In the genomic region with DNA sequence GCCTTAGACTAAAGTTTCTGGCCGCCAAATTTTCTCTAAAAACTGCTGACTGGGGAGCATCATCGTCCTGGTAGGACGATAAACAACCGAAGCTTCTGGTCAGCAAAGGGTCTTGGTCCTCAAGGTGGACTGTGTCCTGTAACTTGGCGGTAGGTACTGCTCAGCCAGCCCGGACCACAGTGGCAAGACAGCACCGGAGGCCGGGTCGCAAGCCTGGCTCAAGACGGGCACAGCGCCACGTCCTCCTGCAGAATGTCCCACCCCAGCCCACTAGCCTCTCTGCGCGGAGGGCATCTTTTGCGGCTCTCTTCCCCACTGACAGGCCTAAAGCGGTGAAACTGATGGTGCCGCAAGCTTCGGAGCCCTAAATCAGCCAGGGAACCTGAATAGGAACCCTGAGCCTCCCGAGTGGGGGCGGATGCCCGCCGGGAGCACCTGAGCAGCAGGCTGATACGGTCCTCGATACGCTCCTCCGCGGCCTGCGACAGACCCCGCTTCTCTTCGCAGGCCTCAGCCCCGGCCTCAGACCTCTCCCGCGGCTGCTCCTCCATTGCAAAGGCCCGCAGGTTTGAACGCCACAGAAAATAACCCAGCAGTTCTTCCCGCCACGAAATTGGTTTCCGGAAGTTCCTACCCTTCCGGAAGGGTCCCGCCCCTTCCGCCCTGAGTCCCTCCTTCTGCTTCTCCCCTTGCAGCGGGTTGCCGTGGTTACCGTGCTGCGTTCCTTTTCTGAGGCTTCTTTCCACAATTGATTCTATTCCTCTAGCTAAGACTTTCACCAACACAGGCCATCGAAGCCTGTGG, we compare ENCODE assay signal across 7 mouse cellular contexts. TPM values are rescaled to one million over a fixed set of nuclear protein-coding genes. Genes with fewer than 3 reads are reported as not detected.
DNase-seq lines count a peak whose midpoint lies in the region; ATAC-seq lines count a peak whose summit lies in the region.

A gene (minus strand): TSS at position 648 of the 804 bp plus-strand sequence.

- H3K4me1 ChIP-seq in intestine, embryonic 15.5 days (replicated peaks) = 0 out of 2 replicates have a peak, but pooled peaks cover 7% of the 10 kb centered on the region
- H3K4me1 ChIP-seq in midbrain, embryonic 10.5 days = peaks cover 25% of the 10 kb centered on the region

- H3K4me2 ChIP-seq in intestine, embryonic 15.5 days (replicated peaks) = peak within 1 kb of the TSS; percentile 92

- H3K27me3 ChIP-seq in intestine, embryonic 15.5 days (replicated peaks) = no peaks in the 10 kb centered on the region
- H3K27me3 ChIP-seq in midbrain, embryonic 10.5 days (ENCODE audit: low read depth, poor library complexity, severe bottlenecking) = no peaks in the 10 kb centered on the region

- peak within 1 kb of the TSS; percentile 84 for H3K4me3 ChIP-seq in intestine, embryonic 15.5 days (replicated peaks)
- peak within 1 kb of the TSS; percentile 98 for H3K4me3 ChIP-seq in midbrain, embryonic 10.5 days

- H3K9me3 ChIP-seq in intestine, embryonic 15.5 days = no peaks in the 10 kb centered on the region
- no peaks in the 10 kb centered on the region for H3K9me3 ChIP-seq in midbrain, embryonic 10.5 days (replicated peaks)

- WGBS in intestine, embryonic 15.5 days = under 1% methylated on average over 46 of the region's 46 CpGs
- whole genome bisulfite sequencing in midbrain, embryonic 10.5 days = under 1% methylated on average over 46 of the region's 46 CpGs

- no peaks in the 10 kb centered on the region for H3K36me3 ChIP-seq in intestine, embryonic 15.5 days
- H3K36me3 ChIP-seq in midbrain, embryonic 10.5 days = peaks cover 65% of the 10 kb centered on the region

- intact Hi-C loops in left cerebral cortex, postnatal 25 days (cut with DNase I) = no loop called here

- peak within 1 kb of the TSS; percentile 60; the same call in 1 of the 2 replicates for H3K27ac ChIP-seq in intestine, embryonic 15.5 days
- peak within 1 kb of the TSS; percentile 88 for H3K27ac ChIP-seq in midbrain, embryonic 10.5 days (replicated peaks)

- peak; percentile 95 for ATAC-seq in intestine, embryonic 15.5 days

- H3K9ac ChIP-seq in intestine, embryonic 15.5 days = peak within 1 kb of the TSS; percentile 80

- DNase-seq in adrenal gland, adult (ENCODE audit: inconsistent age in 2 of 2, low spot score in 1 of 2) = peak; percentile 85 to 93
- peak; percentile 97 for DNase-seq in embryo, embryonic 10.5 days (ENCODE audit: low spot score)
- DNase-seq in gastrocnemius, postnatal 25 days = peak; percentile 61
- DNase-seq in left cerebral cortex, postnatal 25 days (ENCODE audit: low spot score in 2 of 2) = peak; percentile 78 to 87
- peak; percentile 91 for DNase-seq in midbrain, embryonic 10.5 days (ENCODE audit: low spot score)
- peak; percentile 79 for DNase-seq in right cerebral cortex, postnatal 4 days

RNA-seq across cellular contexts. Expression of the gene that starts here (rescaled TPM):
- total RNA-seq in gastrocnemius, postnatal 25 days (2021) = not detected
- polyA plus RNA-seq in intestine, embryonic 15.5 days (2015; fragmentation: Nextera tagmentation; extraction: Ambion mirVana) = 30.8 and 31.4 TPM in 2 replicates
- total RNA-seq in left cerebral cortex, postnatal 25 days (2021) = under 1 TPM; 0.53 to 0.57 TPM
- 58.9 and 67.0 TPM in 2 replicates for polyA plus RNA-seq in midbrain, embryonic 10.5 days (2016; fragmentation: Nextera tagmentation; extraction: Ambion mirVana)

Comparison
In these comparisons a context has a peak if more than half of its experiments do, and no peak if none do; other contexts are left out.
1. Peak in every context shown above with its lines: DNase-seq, ATAC-seq, H3K4me3 ChIP-seq and H3K27ac ChIP-seq.
2. Peak in DNase-seq in gastrocnemius, postnatal 25 days; RNA of the gene not detected or under 1 TPM.
3. Peak in DNase-seq in left cerebral cortex, postnatal 25 days; RNA of the gene not detected or under 1 TPM.